Mouse (Mus musculus): ENCODE results near the gene Psmc3ip.
"Not testable (repeated sequence)": the region's sequence is repeated elsewhere in the genome, so short reads cannot be mapped to it uniquely, and the experiment has no call there.

Gene Psmc3ip

GRCm38 (mm10) chr11:101095314-101096024 lies at the start of gene Psmc3ip:
TSS of gene Psmc3ip (minus strand) at chr11:101095436.
- peak; percentile 95 for DNase-seq (ENCODE audit: extremely low spot score, low read depth, low spot score)

DNA sequence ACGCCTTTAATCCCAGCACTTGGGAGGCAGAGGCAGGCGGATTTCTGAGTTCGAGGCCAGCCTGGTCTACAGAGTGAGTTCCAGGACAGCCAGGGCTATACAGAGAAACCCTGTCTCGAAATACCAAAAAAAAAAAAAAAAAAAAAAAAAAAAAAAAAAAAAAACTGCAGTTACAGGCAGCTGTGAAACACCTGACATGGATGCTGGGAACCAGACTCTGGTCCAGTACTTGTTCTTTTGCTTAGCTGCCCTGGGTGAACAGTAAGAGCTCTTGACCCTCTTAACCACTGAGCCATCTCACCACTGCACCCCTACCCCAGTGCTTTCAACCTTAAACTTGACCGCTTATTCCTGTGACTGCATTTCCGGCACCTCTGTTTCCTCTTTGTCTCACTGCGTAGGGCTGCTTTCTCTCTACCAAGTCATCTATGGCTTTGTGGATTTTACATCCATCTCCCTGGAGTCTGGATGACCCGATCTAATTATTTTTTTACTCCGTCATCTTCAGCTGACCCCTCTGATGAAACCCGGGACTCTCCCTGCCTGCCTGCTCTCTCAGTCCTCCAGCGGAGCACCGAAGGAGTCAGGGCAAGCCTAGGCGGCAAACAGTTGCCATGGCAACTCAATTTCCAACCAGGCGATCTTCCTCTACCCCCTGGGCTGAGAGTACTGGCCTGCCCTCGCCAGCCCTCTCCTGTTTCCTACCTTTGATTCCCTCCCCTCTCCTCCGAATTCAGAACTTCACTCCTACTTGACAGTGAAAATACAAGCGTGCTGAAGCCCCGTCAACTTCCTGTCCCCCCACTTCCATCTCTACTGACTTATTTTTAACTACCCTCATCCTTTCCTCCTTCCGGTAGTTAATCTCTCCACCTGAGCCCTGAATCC lies 48.3 kb upstream of the Psmc3ip start:
- DNase-seq (ENCODE audit: extremely low spot score, low read depth, low spot score): no peak

- no peak for DNase-seq (ENCODE audit: extremely low spot score, low read depth, low spot score)
Measured at GRCm38 (mm10) chr11:101142215-101142967, 47.2 kb upstream of the Psmc3ip start.

DNA sequence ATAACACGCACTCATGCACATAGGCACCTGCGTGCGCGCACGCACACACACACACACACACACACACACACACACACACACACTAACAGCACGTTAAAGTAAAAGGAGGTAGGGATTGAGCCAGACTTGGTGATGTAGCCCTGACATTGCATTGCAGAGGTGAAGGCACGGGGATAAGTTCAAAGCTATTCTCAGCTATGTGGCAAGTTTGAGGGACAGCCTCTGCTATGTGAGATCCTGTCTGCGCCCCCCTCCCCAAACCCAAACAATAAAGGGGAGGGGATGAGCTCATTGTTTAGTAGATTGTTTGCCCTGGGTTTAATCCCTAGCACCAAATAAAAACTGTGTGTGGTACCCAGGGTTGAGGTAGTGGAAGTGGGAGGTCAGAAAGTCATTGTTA lies 45.9 kb upstream of the Psmc3ip start:
- DNase-seq (ENCODE audit: extremely low spot score, low read depth, low spot score): no peak

GRCm38 (mm10) chr11:101140164-101140819 lies 45.1 kb upstream of the Psmc3ip start:
- DNase-seq (ENCODE audit: extremely low spot score, low read depth, low spot score): no peak

DNA sequence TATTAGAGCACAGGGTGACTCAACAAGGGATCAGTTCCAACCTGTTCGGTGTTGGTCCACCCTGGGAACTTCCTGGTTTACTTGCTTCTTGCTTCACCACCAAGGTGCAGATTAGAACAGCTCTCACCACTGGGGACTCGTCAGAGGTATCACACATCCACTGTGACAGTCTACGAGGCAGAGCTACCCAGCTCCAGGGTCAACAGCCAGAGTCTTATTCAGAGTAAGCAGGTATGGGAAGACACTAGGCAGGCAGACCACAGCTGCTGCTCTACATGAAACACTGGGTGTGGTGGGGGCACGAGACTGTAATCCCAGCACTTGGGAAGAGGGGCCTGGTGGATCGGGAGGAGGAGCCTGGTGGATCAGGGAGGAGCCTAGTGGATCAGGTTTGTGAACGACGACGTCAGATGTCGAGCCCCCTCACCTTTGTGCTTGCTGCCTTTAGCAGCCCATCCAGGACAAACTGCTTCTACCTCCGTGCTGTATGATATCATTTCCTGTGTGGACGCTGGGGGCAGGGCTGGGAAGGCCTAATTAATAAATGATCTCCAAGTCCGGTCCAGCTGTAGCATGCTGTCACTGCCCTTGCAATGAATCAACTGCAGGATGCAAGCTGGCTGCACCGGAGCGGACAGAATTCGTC lies 43.4 kb upstream of the Psmc3ip start:
- DNase-seq (ENCODE audit: extremely low spot score, low read depth, low spot score): no peak

DNA sequence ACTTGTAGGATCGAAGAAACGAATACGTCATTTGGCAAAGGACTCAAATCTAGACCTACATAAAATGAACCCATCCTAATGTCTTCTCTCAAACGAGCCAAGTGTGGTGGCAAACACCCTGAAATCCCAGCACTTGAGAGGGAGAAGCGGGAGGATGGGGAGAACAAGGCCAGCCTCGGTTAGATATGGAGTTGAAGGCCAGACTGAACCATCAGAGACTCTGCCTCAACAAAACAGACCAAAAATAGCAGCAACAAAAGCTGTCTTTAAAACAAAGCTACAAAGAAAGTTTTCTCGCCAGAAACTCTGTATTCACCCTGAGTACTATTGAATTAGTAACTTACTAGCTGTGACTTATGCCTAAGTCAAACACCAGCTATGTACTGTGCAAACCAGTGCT lies 41.8 kb upstream of the Psmc3ip start:
- DNase-seq (ENCODE audit: extremely low spot score, low read depth, low spot score): no peak

- DNase-seq (ENCODE audit: extremely low spot score, low read depth, low spot score): no peak
Measured at GRCm38 (mm10) chr11:101134217-101134865, 39.1 kb upstream of the Psmc3ip start.

DNA sequence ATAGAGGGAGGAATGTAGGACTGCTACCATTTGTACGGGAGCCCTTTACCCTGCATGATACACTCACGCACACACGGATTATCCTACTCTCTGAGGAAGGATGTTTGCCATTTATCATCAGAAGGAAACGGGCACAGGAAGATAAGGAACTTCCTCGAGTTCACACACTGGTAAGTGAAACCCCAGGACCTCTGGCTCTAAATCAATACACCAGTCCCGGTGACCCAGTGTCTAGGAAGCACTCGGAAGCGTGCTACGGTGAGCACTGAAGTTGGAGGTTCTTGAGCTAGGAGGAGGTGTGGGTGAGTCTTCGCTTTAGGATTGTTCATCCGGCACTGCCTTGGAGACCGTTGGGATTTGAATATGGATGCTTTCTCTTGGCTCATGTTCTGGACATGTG lies 37.8 kb upstream of the Psmc3ip start:
- no peak for DNase-seq (ENCODE audit: extremely low spot score, low read depth, low spot score)

GRCm38 (mm10) chr11:101131701-101132100 lies 36.5 kb upstream of the Psmc3ip start:
- no peak for DNase-seq (ENCODE audit: extremely low spot score, low read depth, low spot score)

DNA sequence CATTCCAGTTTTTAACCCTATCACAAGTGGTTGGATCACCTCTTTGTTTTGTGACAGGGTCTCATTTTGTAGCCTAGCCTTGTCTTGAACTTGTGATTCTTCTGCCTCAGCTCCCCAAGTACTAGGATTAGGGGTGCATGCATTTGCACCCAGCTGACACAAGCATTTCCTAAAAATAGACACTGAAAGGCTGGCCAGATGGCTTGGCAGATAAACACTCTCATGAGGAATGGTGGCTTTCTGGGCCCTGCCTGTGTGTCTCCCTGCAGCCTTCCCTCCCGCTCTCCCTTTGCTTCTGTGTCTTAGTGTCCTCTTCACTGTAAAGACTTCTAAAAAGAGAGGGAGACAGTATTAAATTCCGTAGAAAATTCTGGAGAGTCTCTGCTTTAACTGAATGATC lies 36.0 kb upstream of the Psmc3ip start:
- no peak for DNase-seq (ENCODE audit: extremely low spot score, low read depth, low spot score)

GRCm38 (mm10) chr11:101130056-101130756 lies 35.0 kb upstream of the Psmc3ip start:
- DNase-seq (ENCODE audit: extremely low spot score, low read depth, low spot score): no peak

GRCm38 (mm10) chr11:101128996-101129577 lies 33.9 kb upstream of the Psmc3ip start:
- DNase-seq (ENCODE audit: extremely low spot score, low read depth, low spot score): no peak

DNA sequence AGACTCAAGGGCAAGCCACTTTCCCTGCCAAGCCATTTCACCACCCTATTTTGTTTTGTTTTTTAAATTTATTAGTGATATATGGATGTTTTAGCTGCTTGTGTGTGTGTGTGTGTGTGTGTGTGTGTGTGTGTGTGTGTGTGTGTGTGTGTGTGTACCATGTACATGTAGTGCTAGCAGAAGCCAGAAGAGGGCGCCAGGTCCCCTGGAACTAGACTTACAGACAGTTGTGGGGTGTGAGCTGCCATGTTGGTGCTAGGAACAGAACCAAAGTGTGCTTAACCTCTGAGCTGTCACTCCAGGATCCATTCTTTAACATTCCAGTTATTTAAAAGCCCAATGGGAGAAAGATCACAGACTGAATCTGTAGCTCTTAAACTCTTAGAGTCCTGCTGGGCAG lies 31.8 kb upstream of the Psmc3ip start:
- no peak for DNase-seq (ENCODE audit: extremely low spot score, low read depth, low spot score)

GRCm38 (mm10) chr11:101125008-101125407 lies 29.8 kb upstream of the Psmc3ip start:
- not testable (repeated sequence) for DNase-seq (ENCODE audit: extremely low spot score, low read depth, low spot score)

- not testable (repeated sequence) for DNase-seq (ENCODE audit: extremely low spot score, low read depth, low spot score)
Measured at GRCm38 (mm10) chr11:101124494-101124893, 29.3 kb upstream of the Psmc3ip start.

DNA sequence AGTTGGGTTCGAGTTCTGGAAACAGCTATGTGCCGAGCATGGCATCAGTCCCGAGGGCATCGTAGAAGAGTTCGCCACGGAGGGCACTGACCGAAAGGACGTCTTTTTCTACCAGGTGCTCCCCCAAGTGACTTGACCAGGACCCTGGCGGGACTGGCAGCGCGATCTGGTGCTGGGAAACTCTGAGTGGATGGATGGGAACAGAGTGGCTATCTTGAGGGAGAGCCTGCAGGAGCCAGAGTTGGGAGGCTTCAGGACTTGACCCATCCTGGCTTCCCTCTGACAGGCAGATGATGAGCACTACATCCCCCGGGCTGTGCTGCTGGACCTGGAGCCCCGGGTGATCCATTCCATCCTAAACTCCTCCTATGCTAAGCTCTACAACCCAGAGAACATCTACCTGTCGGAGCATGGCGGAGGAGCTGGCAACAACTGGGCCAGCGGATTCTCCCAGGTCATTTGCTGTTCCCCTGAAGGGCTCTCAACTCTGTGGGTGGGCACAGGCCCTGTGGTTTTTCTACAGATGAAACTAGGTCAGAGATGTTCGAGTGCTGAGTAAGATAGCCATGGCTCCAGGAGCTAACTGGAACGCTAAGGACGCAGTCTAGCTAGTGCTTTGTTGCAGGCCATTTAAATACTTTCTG lies 25.4 kb upstream of the Psmc3ip start:
- DNase-seq (ENCODE audit: extremely low spot score, low read depth, low spot score): no peak

- peak; percentile 99 for DNase-seq (ENCODE audit: extremely low spot score, low read depth, low spot score)
Measured at GRCm38 (mm10) chr11:101119761-101120544, 24.7 kb upstream of the Psmc3ip start, which contains the start of the genes Retreg3 and Tubg1. TSS of gene Retreg3 (minus strand) at chr11:101119893. TSS of gene Tubg1 (plus strand) at chr11:101119938.

Measured in hindlimb bud, embryonic 11.5 days (tissue).